Mouse (Mus musculus) erythroblast, embryonic 14.5 days (primary cell): ENCODE measurements around the gene Anks1.
A peak's percentile ranks its signal among the peaks of the same experiment; 100 is the strongest.

ENCODE experiments used
- GATA1 ChIP-seq: IDR thresholded peaks from 2 replicates; pipeline ENCODE4 v1.6.1; 2012; ENCODE audit warnings: low read length, inconsistent platforms, mixed read lengths
- TAL1 ChIP-seq: IDR thresholded peaks from 3 replicates; pipeline ENCODE4 v1.6.1; 2012; ENCODE audit warnings: low read length, inconsistent platforms, mixed read lengths

DNA sequence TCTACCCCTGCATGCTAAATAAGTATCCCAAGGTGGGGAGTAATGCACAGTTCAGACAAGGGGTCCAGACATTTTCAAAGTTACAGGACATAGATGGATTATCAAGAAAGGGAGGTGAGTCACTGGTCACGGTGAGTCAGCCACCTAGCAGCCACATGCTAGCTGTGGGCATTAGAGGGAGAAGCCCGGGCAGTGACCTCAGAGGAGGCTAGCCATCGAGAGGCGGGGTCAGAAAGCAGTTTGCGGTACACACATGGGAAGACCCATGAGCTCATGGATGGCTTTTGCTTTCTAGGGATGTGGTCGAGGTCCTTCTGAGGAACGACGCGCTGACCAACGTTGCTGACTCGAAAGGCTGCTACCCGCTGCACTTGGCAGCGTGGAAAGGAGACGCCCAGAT is 67.2 kb downstream of the Anks1 start:
- no peak for TF ChIP-seq GATA1
- TF ChIP-seq TAL1: 0 out of 3 replicates have a peak, but pooled peaks have one; percentile 3
